Mouse (Mus musculus) small intestine, adult 2 months (tissue): ENCODE data around the gene Arid3a.

Experiments
- CTCF ChIP-seq: fragments of 200-500 bp; IDR thresholded peaks from 2 replicates; pipeline ENCODE4 v1.5.1; 2012; ENCODE audit warnings: low read depth, mild to moderate bottlenecking, control low read depth, inconsistent platforms, low read length, moderate library complexity, mixed read lengths; ENCODE audit not compliant: insufficient replicate concordance, insufficient read length; ENCODE audit errors: extremely low read depth
- POLR2A ChIP-seq: fragments of 200-500 bp; IDR thresholded peaks from 2 replicates; pipeline ENCODE4 v1.6.1; 2012; ENCODE audit warnings: low read depth, mild to moderate bottlenecking, control low read depth, inconsistent platforms, low read length, moderate library complexity

- no peak for TF ChIP-seq CTCF
- no peak for TF ChIP-seq POLR2A
Observed at GRCm38 (mm10) chr10:79994397-79995115, 67.7 kb downstream of the Arid3a start.
